Mouse (Mus musculus): ENCODE measurements around the gene Cep85l.

DNA sequence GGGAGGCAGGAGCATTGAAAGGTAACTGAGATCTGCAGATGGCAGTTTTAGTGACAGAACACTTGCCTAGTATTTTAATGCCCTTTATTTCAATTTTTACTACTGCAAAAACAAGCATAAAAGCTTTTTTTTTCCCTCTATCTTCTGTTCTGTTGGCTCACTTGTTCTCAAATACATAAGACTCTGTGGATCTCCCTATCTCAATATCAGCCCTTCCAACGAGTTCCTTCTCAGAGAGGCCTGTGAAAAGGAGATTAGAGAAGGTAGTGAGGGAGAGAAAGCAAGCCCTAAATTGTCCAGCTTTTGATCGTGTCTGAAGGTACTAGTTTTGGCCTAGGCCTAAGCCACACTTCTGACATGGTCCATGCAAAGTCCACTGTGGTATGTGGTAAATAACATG, 150.6 kb downstream of the Cep85l start:
- no peak for TF ChIP-seq POLR2A (IDR thresholded peaks at IDR 0.05; ENCODE audit: insufficient read depth, low read depth, low read length)
- TF ChIP-seq CTCF (IDR thresholded peaks at IDR 0.05; ENCODE audit: insufficient read depth, low read depth, low read length): no peak
